Mouse (Mus musculus) liver, adult (tissue): ENCODE measurements around the gene Perm1.

ENCODE experiments used
- GATA4 ChIP-seq: IDR thresholded peaks from 2 replicates; pipeline ENCODE4 v1.6.1; 2014; ENCODE audit warnings: mild to moderate bottlenecking, low read length; ENCODE audit not compliant: insufficient replicate concordance

Gene Perm1

GRCm38 (mm10) chr4:156217838-156218237 is 2.2 kb downstream of the Perm1 start:
- no peak for TF ChIP-seq GATA4

- TF ChIP-seq GATA4: no peak
Observed at GRCm38 (mm10) chr4:156219936-156220335, 4.3 kb downstream of the Perm1 start.

GRCm38 (mm10) chr4:156224276-156224675 is 8.6 kb downstream of the Perm1 start:
- TF ChIP-seq GATA4: no peak

- TF ChIP-seq GATA4: no peak
Observed at GRCm38 (mm10) chr4:156227752-156228392, 12.2 kb downstream of the Perm1 start.

GRCm38 (mm10) chr4:156228393-156229024 is 12.8 kb downstream of the Perm1 start:
- TF ChIP-seq GATA4: no peak

- TF ChIP-seq GATA4: no peak
Observed at GRCm38 (mm10) chr4:156234021-156234501, 18.4 kb downstream of the Perm1 start.

- no peak; the same call in 1 of the 2 replicates for TF ChIP-seq GATA4
Observed at GRCm38 (mm10) chr4:156234701-156235213, 19.1 kb downstream of the Perm1 start, which contains the start of gene Plekhn1. Plekhn1 (minus strand) TSS chr4:156234857.

- TF ChIP-seq GATA4: no peak
Observed at GRCm38 (mm10) chr4:156235360-156235770, 19.7 kb downstream of the Perm1 start.

- no peak for TF ChIP-seq GATA4
Observed at GRCm38 (mm10) chr4:156235808-156236533, 20.3 kb downstream of the Perm1 start, which contains the start of gene Noc2l. Noc2l (plus strand) TSS chr4:156236010.

GRCm38 (mm10) chr4:156236651-156237447 is 21.2 kb downstream of the Perm1 start:
- no peak for TF ChIP-seq GATA4

GRCm38 (mm10) chr4:156249567-156249966 is 33.9 kb downstream of the Perm1 start:
- TF ChIP-seq GATA4: no peak

GRCm38 (mm10) chr4:156251081-156251480 is 35.4 kb downstream of the Perm1 start:
- TF ChIP-seq GATA4: no peak

- no peak for TF ChIP-seq GATA4
Observed at GRCm38 (mm10) chr4:156252140-156252539, 36.5 kb downstream of the Perm1 start.

GRCm38 (mm10) chr4:156252619-156253018 is 37.0 kb downstream of the Perm1 start:
- TF ChIP-seq GATA4: no peak

GRCm38 (mm10) chr4:156253043-156253442 is 37.4 kb downstream of the Perm1 start:
- no peak for TF ChIP-seq GATA4
